Mouse (Mus musculus) embryonic facial prominence, embryonic 10.5 days (tissue): ENCODE data around the gene Tnnt1. TPM values are rescaled to one million over a fixed set of nuclear protein-coding genes. Genes with fewer than 3 reads are reported as not detected.

Experiments
- DNase-seq: peaks from one replicate; pipeline ENCODE4 v3.0.0-alpha.2; 2017; ENCODE audit warnings: low spot score
- H3K27ac ChIP-seq: fragments of 300-500 bp; sonication (generic); replicated peaks from 2 replicates; pipeline ENCODE4 v1.5.1; 2016; ENCODE audit warnings: mild to moderate bottlenecking
- H3K27me3 ChIP-seq: fragments of 300-500 bp; sonication (generic); replicated peaks from 2 replicates; pipeline ENCODE4 v1.6.1; 2016; ENCODE audit warnings: low read depth, mild to moderate bottlenecking; ENCODE audit not compliant: poor library complexity, severe bottlenecking
- H3K36me3 ChIP-seq: fragments of 300-500 bp; sonication (generic); replicated peaks from 2 replicates; pipeline ENCODE4 v1.6.1; 2016; ENCODE audit warnings: mild to moderate bottlenecking, moderate library complexity
- H3K4me1 ChIP-seq: fragments of 300-500 bp; sonication (generic); 2 replicates; pipeline ENCODE4 v1.6.1; 2016
- H3K4me3 ChIP-seq: fragments of 300-500 bp; sonication (generic); 2 replicates; pipeline ENCODE4 v1.5.1; 2016; ENCODE audit warnings: mild to moderate bottlenecking, moderate library complexity
- H3K9me3 ChIP-seq: fragments of 300-500 bp; sonication (generic); 2 replicates; pipeline ENCODE4 v1.6.1; 2016; ENCODE audit warnings: mild to moderate bottlenecking
- WGBS: fragments of 180-500 bp; shearing (Covaris S2); methylation state at CpG from one replicate; pipeline ENCODE4 v1.1.7; 2016; 5-methylcytosine and 5-hydroxymethylcytosine counted together
- polyA plus RNA-seq: library from polyadenylated mRNA; unstranded; fragments of >200 nt; fragmentation: Nextera tagmentation; extraction: Ambion mirVana; gene quantifications from 2 replicates; pipeline ENCODE4 v1.2.1, GENCODE M21; 2016

Gene Tnnt1
- polyA plus RNA-seq, 1 experiment from 2014 or later = 10.4 TPM

DNA sequence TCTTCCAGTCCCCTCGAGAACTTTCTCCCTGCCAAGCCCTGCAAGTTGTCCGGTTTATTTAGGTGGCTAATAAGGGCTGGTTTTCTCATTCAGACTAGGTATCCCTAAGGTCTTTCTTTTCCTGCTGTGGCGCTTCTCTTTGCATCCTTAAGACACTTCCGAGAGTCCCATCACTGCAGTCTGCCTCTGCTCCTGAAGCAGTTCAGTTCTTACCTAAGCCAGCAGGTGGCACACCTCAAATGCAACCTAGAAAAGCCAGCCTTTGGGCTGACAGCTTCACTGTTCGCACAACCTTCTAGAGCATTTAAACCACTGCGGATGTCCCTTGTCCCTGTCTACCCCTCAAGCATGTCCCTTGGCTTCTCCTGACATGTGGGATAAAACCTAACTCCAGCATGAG is 36.5 kb downstream of the Tnnt1 start:
- Histone ChIP-seq H3K27ac (no peak overlapping the region), H3K4me1 (peaks cover 24% of the 10 kb centered on the region), H3K4me3 (peak overlapping the region; percentile 71), H3K36me3 (peaks cover 41% of the 10 kb centered on the region), H3K27me3 (peaks cover 25% of the 10 kb centered on the region), H3K9me3 (no peaks in the 10 kb centered on the region)
- WGBS = 28% methylated on average over 6 of the region's 6 CpGs
- DNase-seq = peak; percentile 54

DNA sequence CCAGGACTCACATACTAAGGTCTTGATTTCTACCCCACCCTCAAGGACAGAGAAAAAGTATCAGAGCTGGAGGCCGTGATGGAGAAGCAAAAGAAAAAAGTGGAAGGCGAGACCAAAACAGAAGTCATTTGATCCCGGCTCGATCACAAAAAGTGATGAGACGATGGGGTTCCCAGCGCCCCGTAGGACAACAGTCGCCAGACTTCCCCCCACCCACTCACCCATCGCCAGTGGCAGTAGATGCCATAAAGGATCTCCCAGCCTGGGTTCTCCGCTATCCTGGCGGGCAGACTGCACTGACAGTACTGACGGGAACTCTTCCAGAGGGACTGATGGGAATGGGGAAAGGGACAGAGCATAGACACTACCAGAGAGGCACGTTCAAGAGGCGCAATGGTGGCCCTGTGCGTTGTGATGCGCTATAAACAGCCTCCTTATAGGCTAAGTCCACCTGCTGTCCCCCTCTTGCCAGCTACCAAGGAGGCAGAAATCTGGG is 37.3 kb downstream of the Tnnt1 start:
- Histone ChIP-seq H3K27me3 (peaks cover 34% of the 10 kb centered on the region), H3K9me3 (no peaks in the 10 kb centered on the region), H3K4me3 (peak overlapping the region; percentile 71), H3K36me3 (peaks cover 32% of the 10 kb centered on the region), H3K27ac (peak overlapping the region; percentile 95), H3K4me1 (peaks cover 26% of the 10 kb centered on the region)
- no peak for DNase-seq
- 4% methylated on average over 16 of the region's 16 CpGs for WGBS

DNA sequence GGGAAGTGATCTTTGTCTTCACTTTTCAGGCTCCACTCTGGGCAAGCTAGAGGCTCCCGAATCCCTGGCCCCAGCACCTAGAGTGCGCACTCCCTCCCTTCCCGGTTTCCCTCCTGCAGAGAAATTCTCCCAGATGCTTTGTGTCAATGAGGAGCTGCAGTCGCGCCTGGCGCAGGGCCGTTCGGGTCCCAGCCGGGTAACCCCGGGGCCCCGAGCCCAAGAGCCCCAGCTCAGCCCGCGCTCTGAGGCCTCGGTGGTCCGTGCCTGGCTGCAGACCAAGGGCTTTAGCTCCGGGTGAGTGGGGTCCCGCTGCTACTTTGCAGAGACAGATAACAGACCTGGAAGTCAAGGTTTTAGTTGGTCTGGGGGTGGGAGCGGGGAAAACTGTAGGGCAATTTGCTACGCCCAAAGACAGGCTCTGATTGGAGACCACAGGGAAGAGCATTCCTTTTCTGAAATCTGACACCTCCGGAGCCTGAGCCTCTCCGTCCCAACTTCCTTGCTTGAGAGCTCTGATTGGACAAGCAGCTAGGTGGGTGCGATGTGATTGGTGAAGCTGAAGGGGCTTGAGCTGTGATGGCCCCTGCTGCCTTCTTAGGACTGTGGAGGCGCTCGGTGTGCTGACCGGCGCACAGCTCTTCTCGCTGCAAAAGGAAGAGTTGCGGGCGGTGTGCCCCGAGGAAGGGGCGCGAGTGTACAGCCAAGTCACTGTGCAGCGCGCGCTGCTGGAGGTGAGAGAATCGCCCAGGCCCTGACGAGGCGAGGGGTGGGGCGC is 38.0 kb downstream of the Tnnt1 start:
- peak overlapping the region; percentile 95 for H3K27ac ChIP-seq
- H3K4me1 ChIP-seq = peaks cover 26% of the 10 kb centered on the region
- H3K4me3 ChIP-seq = peak overlapping the region; percentile 71
- H3K9me3 ChIP-seq = 0 out of 2 replicates have a peak, but pooled peaks cover 2% of the 10 kb centered on the region
- peaks cover 26% of the 10 kb centered on the region for H3K36me3 ChIP-seq
- peaks cover 40% of the 10 kb centered on the region for H3K27me3 ChIP-seq
- WGBS = under 1% methylated on average over 39 of the region's 39 CpGs
- DNase-seq = peak; percentile 91

DNA sequence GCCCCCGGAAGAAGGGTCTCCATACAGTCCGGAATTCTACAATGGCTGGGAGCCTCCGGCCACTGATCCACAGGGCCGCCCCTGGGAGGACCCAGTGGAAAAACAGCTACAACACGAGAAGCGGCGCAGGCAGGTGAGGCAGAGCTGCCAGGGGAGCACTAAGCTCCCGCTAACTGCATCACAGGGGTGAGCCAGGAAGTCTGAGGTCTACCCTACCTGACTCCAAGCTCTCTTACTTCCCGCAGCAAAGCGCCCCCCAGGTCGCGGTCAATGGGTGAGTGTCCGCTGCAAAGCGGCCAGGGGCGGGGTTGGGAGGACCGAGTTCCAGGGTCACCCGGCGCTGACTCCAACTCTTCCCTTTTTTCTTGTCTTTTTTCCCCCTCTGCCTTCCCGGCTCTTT is 42.2 kb downstream of the Tnnt1 start:
- Histone ChIP-seq H3K27ac (no peak overlapping the region), H3K27me3 (peaks cover 83% of the 10 kb centered on the region), H3K4me1 (peaks cover 33% of the 10 kb centered on the region), H3K4me3 (peak overlapping the region; percentile 16; the same call in 1 of the 2 replicates), H3K36me3 (no peaks in the 10 kb centered on the region), H3K9me3 (0 out of 2 replicates have a peak, but pooled peaks cover 2% of the 10 kb centered on the region)
- no peak for DNase-seq
- 11% methylated on average over 19 of the region's 19 CpGs for WGBS

DNA sequence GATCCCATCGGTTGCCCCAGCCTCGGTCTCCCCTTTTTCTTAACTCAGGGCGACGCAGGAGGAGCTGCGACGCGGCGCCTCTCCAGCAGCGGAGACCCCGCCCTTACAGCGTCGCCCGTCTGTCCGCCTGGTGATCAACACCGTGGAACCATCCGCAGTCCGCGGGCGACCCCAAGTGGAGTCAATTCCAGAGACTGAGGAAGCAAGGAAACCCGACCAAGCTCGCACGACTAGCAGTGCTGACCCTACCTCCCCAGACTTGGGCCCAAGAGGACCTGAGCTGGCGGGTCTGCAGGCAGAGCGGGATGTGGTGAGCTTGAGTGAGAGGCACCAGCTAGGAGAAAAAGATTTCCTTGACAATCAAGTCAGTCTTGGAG is 45.0 kb downstream of the Tnnt1 start:
- 0 out of 2 replicates have a peak, but pooled peaks cover 2% of the 10 kb centered on the region for H3K9me3 ChIP-seq
- no peaks in the 10 kb centered on the region for H3K36me3 ChIP-seq
- peaks cover 77% of the 10 kb centered on the region for H3K27me3 ChIP-seq
- peaks cover 17% of the 10 kb centered on the region for H3K4me1 ChIP-seq
- DNase-seq = peak; percentile 87
- peak overlapping the region; percentile 52 for H3K4me3 ChIP-seq
- H3K27ac ChIP-seq = no peak overlapping the region
- 2% methylated on average over 24 of the region's 24 CpGs for WGBS

DNA sequence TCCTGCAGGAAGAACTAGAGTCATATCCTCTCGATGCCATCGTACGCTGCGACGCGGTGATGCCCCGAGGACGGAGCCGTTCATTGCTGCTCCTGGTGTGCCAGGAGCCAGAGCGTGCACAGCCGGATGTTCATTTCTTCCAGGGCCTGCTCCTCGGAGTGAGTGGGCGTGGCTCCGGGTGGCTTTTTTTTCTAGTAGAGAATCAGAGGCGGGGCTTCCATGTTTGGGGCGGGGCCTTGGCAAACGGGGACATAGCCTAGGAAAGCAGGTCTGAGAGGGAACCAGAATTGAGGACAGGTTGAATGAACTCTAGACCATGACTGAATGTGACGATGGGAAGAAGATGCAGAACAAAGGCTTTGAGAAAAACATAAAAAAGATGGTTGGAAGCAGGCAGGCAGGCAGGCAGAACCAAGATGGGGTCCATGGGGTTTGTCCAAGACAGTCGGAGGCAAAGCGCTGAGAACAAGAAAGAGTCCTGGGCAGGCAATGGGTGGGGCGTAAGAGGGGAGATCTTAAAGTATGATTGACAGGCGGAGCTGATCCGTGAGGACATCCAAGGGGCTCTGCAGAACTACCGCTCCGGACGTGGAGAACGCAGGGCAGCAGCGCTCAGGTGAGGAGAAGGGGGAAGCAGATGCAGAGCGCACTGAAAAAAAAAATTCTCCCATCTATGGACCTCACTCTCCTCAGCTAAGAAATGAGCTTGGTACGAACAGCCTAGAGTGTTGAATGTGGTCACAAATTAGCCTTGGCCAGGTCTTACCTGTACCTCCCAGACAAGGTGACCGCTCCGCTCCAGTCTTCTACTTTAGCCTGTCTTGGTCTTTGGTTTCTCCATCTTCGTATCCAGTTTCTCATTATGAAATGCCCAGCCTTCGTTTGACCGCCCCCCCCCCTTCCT is 45.7 kb downstream of the Tnnt1 start:
- 3% methylated on average over 35 of the region's 35 CpGs for WGBS
- peak; percentile 78 for DNase-seq
- Histone ChIP-seq H3K9me3 (0 out of 2 replicates have a peak, but pooled peaks cover 2% of the 10 kb centered on the region), H3K4me1 (peaks cover 17% of the 10 kb centered on the region), H3K27ac (no peak overlapping the region), H3K36me3 (no peaks in the 10 kb centered on the region), H3K27me3 (peaks cover 70% of the 10 kb centered on the region), H3K4me3 (peak overlapping the region; percentile 52)

DNA sequence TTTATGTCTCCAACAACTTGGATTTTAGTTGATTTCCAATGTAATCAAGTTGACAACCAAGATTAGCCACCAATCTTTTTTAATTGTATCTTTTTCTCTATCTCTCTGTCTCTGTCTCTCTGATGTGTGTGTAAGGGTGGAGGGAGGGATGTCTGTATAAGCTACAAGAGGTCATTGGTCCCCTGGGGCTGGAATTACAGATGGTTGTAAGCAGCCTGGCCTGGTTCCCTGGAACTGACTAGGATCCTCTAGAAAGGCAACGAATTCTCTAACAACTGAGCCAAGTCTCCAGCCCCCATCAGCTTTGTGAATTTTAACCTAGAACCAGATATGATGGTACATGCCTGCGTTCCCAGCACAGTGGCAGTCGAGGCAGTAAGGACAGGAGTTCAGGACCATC is 48.4 kb downstream of the Tnnt1 start:
- 78% methylated on average over 3 of the region's 3 CpGs for WGBS
- Histone ChIP-seq H3K27ac (no peak overlapping the region), H3K36me3 (no peaks in the 10 kb centered on the region), H3K27me3 (peaks cover 43% of the 10 kb centered on the region), H3K4me1 (peaks cover 14% of the 10 kb centered on the region), H3K4me3 (no peak overlapping the region), H3K9me3 (no peaks in the 10 kb centered on the region)
- no peak for DNase-seq

DNA sequence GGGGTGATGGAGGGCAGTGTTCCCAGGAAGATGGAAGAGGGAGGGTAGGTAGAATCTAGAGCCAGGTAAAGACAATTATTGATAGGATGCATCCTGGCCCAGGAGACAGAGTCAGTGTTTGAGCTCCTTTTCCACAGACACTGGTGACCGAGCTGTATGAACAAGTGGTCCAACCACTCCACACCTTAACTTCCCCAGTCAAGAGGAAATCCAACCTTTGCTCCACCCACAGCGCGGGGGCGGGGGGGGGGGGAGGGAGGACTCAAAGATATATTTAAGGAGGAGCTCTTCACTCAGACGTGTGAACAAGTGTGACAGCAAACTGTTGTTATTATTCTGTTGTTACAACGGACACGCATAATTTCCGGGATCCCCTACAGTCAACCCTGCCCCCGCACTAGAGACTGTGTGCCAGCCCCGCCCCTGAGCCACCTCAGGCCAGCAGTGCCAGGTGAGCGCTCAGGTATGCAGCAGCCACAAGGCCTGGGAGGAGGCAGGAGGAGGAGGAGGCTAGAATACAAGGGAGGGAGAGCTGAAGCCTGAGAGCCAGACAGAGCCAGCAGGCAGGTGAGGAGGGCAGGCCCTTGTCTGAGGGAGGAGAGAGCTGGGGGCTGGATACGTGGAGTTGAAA is 51.9 kb downstream of the Tnnt1 start:
- peaks cover 8% of the 10 kb centered on the region for H3K27me3 ChIP-seq
- 12% methylated on average over 12 of the region's 12 CpGs for WGBS
- H3K36me3 ChIP-seq = no peaks in the 10 kb centered on the region
- peak overlapping the region; percentile 11; the same call in 1 of the 2 replicates for H3K4me3 ChIP-seq
- H3K9me3 ChIP-seq = no peaks in the 10 kb centered on the region
- peak; percentile 38 for DNase-seq
- H3K27ac ChIP-seq = peak overlapping the region; percentile 16; the same call in 1 of the 2 replicates
- no peaks in the 10 kb centered on the region for H3K4me1 ChIP-seq

DNA sequence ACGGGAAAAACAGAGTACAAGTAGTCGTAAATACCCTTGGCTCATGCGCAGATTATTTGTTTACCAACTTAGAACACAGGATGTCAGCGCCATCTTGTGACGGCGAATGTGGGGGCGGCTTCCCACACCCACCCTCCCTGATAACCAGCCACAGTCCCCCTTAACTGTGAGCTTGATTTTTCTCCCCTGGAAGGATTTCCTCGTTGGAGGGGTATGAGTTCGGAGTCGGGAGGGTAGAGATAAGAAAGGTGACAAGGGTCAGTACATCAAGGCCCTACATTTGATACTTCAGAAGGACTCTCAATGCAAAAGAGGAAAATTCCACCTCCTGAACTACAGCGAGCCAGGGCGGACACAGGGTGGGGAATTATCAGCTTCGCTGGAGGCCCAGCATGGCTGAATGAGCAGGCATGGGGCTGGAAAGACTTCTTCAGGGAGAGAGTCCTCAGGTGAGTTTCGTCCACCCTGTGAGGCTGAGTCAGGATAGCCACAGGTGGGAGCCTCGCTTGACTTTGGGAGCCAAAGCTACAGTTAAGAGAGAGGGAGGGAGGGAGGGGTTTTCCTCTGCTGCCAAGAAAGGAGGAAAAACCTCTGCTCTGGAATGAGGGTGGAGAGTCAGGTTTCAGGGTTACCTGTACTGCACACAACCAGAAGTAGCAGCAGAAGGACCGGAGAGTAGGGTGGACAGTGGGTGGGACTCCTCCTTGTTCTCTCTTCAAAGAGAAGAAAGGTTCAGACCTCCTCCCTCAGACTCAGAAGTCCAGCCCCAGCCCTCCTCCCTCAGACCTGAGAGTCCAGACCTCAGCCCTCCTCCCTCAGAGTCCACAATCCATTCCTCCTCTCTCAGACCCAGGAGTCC is 55.4 kb downstream of the Tnnt1 start, which contains the start of gene Eps8l1:
TSS of gene Eps8l1 (plus strand) at position 99 of the 859 bp plus-strand sequence.
- H3K4me1 ChIP-seq = no peaks in the 10 kb centered on the region
- H3K27me3 ChIP-seq = no peaks in the 10 kb centered on the region
- 59% methylated on average over 14 of the region's 16 CpGs for WGBS
- no peaks in the 10 kb centered on the region for H3K36me3 ChIP-seq
- no peaks in the 10 kb centered on the region for H3K9me3 ChIP-seq
- no peak for DNase-seq
- H3K27ac ChIP-seq = peak within 1 kb of the TSS; percentile 15
- peak within 1 kb of the TSS; percentile 44 for H3K4me3 ChIP-seq
